Mouse (Mus musculus) MEL (cell line): ENCODE results near the gene Misp. TPM values are rescaled to one million over a fixed set of nuclear protein-coding genes. Genes with fewer than 3 reads are reported as not detected.

Experiments used
- DNase-seq: peaks from one replicate; pipeline ENCODE4 v3.0.0; 2011; ENCODE audit warnings: low read depth, low spot score
- H3K27ac ChIP-seq: 2 replicates; pipeline ENCODE4 v1.5.1; 2012; ENCODE audit warnings: low read depth, mild to moderate bottlenecking, control low read depth, low read length, moderate library complexity; ENCODE audit not compliant: control insufficient read depth
- H3K27me3 ChIP-seq, 2 experiments: fragments of 150-350 bp in 1 of 2; sonication (generic) in 1 of 2; 2 replicates each; pipeline ENCODE4 v1.6.1; 2012; ENCODE audit warnings: low read length in 2 of 2, mild to moderate bottlenecking in 2 of 2, improper control_type of control experiment in 1 of 2, moderate library complexity in 1 of 2; ENCODE audit not compliant: insufficient read depth in 2 of 2, control insufficient read depth in 1 of 2
- H3K36me3 ChIP-seq, 2 experiments: 2 replicates each; pipeline ENCODE4 v1.6.1; 2012 to 2014; ENCODE audit warnings: low read length in 2 of 2, improper control_type of control experiment in 1 of 2, inconsistent platforms in 1 of 2, mild to moderate bottlenecking in 1 of 2; ENCODE audit not compliant: insufficient read depth in 2 of 2, control insufficient read depth in 1 of 2
- H3K4me1 ChIP-seq, 2 experiments: fragments of 150-350 bp in 1 of 2; sonication (generic) in 1 of 2; 2 replicates each; pipeline ENCODE4 v1.6.1; 2012; ENCODE audit warnings: low read length in 2 of 2, improper control_type of control experiment in 1 of 2, mild to moderate bottlenecking in 1 of 2; ENCODE audit not compliant: insufficient read depth in 2 of 2, control insufficient read depth in 1 of 2
- H3K4me3 ChIP-seq, 2 experiments: fragments of 150-350 bp in 1 of 2; sonication (generic) in 1 of 2; 2 replicates each; pipeline ENCODE4 v1.5.1; 2012; ENCODE audit warnings: low read depth in 2 of 2, low read length in 2 of 2, mild to moderate bottlenecking in 2 of 2, moderate library complexity in 2 of 2, control low read depth in 1 of 2, improper control_type of control experiment in 1 of 2; ENCODE audit not compliant: control insufficient read depth in 1 of 2, insufficient read depth in 1 of 2
- H3K79me2 ChIP-seq: 2 replicates; pipeline ENCODE4 v1.6.1; 2012; ENCODE audit warnings: mild to moderate bottlenecking, low read length, moderate library complexity; ENCODE audit not compliant: control insufficient read depth, poor library complexity, insufficient read depth
- H3K9ac ChIP-seq: 2 replicates; pipeline ENCODE4 v1.6.1; 2012; ENCODE audit warnings: low read depth, mild to moderate bottlenecking, control low read depth, low read length, moderate library complexity; ENCODE audit not compliant: control insufficient read depth, poor library complexity, severe bottlenecking
- H3K9me3 ChIP-seq: fragments of 150-350 bp; sonication (generic); replicated peaks from 2 replicates; pipeline ENCODE4 v1.6.1; 2012; ENCODE audit warnings: mild to moderate bottlenecking, low read length, improper control_type of control experiment, moderate library complexity; ENCODE audit not compliant: insufficient read depth
- BHLHE40 ChIP-seq: IDR thresholded peaks from 2 replicates; pipeline ENCODE4 v1.6.1; 2012; ENCODE audit warnings: low read depth, mild to moderate bottlenecking, inconsistent platforms, low read length, improper control_type of control experiment, borderline replicate concordance
- CHD2 ChIP-seq: IDR thresholded peaks from 2 replicates; pipeline ENCODE4 v1.6.1; 2011; ENCODE audit warnings: low read length, improper control_type of control experiment
- CTCF ChIP-seq, 3 experiments: IDR thresholded peaks in 2 of 3; conservative IDR thresholded peaks in 1 of 3; 2 replicates each; pipeline ENCODE4 v1.5.1; 2011 to 2012; ENCODE audit warnings: low read length in 3 of 3, low read depth in 2 of 3, mild to moderate bottlenecking in 2 of 3, improper control_type of control experiment in 1 of 3, inconsistent platforms in 1 of 3, mixed read lengths in 1 of 3, moderate library complexity in 1 of 3; ENCODE audit not compliant: control insufficient read depth in 1 of 3, insufficient read depth in 1 of 3, poor library complexity in 1 of 3, severe bottlenecking in 1 of 3
- HCFC1 ChIP-seq: IDR thresholded peaks from 2 replicates; pipeline ENCODE4 v1.6.1; 2012; ENCODE audit warnings: low read depth, mild to moderate bottlenecking, inconsistent platforms, low read length, improper control_type of control experiment, moderate library complexity
- KAT2A ChIP-seq: conservative IDR thresholded peaks from 2 replicates; pipeline ENCODE4 v1.6.1; 2012; ENCODE audit warnings: low read depth, low read length, improper control_type of control experiment, inconsistent platforms
- MAX ChIP-seq: IDR thresholded peaks from 2 replicates; pipeline ENCODE4 v1.6.1; 2011; ENCODE audit warnings: low read length, improper control_type of control experiment
- MAZ ChIP-seq: IDR thresholded peaks from 2 replicates; pipeline ENCODE4 v1.6.1; 2012; ENCODE audit warnings: low read depth, mild to moderate bottlenecking, inconsistent platforms, low read length, improper control_type of control experiment
- MXI1 ChIP-seq: IDR thresholded peaks from 2 replicates; pipeline ENCODE4 v1.6.1; 2011; ENCODE audit warnings: mild to moderate bottlenecking, low read depth, low read length, improper control_type of control experiment
- MYC ChIP-seq: IDR thresholded peaks from 2 replicates; pipeline ENCODE4 v1.6.1; 2011; ENCODE audit warnings: low read depth, mild to moderate bottlenecking, low read length, improper control_type of control experiment, moderate library complexity
- NELFE ChIP-seq: IDR thresholded peaks from 2 replicates; pipeline ENCODE4 v1.6.1; 2011; ENCODE audit warnings: low read depth, low read length, improper control_type of control experiment
- RAD21 ChIP-seq: IDR thresholded peaks from 2 replicates; pipeline ENCODE4 v1.6.1; 2011; ENCODE audit warnings: mild to moderate bottlenecking, low read depth, low read length, improper control_type of control experiment
- RCOR1 ChIP-seq: IDR thresholded peaks from 2 replicates; pipeline ENCODE4 v1.6.1; 2012; ENCODE audit warnings: low read depth, mild to moderate bottlenecking, inconsistent platforms, low read length, improper control_type of control experiment
- SIN3A ChIP-seq: IDR thresholded peaks from 2 replicates; pipeline ENCODE4 v1.6.1; 2012; ENCODE audit warnings: low read length, improper control_type of control experiment, inconsistent platforms
- SMC3 ChIP-seq: IDR thresholded peaks from 2 replicates; pipeline ENCODE4 v1.6.1; 2011; ENCODE audit warnings: low read depth, low read length, improper control_type of control experiment
- TCF12 ChIP-seq: IDR thresholded peaks from 2 replicates; pipeline ENCODE4 v1.6.1; 2014; ENCODE audit warnings: low read depth, mild to moderate bottlenecking, inconsistent platforms, low read length, improper control_type of control experiment, moderate library complexity
- UBTF ChIP-seq: IDR thresholded peaks from 2 replicates; pipeline ENCODE4 v1.6.1; 2012; ENCODE audit warnings: low read depth, mild to moderate bottlenecking, inconsistent platforms, low read length, improper control_type of control experiment, moderate library complexity, borderline replicate concordance; ENCODE audit not compliant: insufficient read depth
- ZC3H11A ChIP-seq: IDR thresholded peaks from 2 replicates; pipeline ENCODE4 v1.6.1; 2012; ENCODE audit warnings: low read depth, mild to moderate bottlenecking, inconsistent platforms, low read length, improper control_type of control experiment
- polyA plus RNA-seq, 2 experiments: library from polyadenylated mRNA; stranded (reverse) in 1 of 2; unstranded in 1 of 2; fragments of >175 nt in 1 of 2; fragments of >200 nt in 1 of 2; gene quantifications; 2 replicates each; pipeline versions ENCODE4 v1.2.1 to v1.2.4; 2012; ENCODE audit warnings: low replicate concordance in 2 of 2, low read depth in 1 of 2; ENCODE audit not compliant: insufficient read length in 2 of 2, insufficient read depth in 1 of 2, missing spikeins in 1 of 2
- total RNA-seq: library from RNA; depleted of rRNA; stranded (reverse); fragments of 300-350 nt; gene quantifications from 2 replicates; pipeline ENCODE4 v1.2.3, GENCODE M21; 2012

Misp gene
- total and polyA plus RNA-seq, 3 experiments = not detected

DNA sequence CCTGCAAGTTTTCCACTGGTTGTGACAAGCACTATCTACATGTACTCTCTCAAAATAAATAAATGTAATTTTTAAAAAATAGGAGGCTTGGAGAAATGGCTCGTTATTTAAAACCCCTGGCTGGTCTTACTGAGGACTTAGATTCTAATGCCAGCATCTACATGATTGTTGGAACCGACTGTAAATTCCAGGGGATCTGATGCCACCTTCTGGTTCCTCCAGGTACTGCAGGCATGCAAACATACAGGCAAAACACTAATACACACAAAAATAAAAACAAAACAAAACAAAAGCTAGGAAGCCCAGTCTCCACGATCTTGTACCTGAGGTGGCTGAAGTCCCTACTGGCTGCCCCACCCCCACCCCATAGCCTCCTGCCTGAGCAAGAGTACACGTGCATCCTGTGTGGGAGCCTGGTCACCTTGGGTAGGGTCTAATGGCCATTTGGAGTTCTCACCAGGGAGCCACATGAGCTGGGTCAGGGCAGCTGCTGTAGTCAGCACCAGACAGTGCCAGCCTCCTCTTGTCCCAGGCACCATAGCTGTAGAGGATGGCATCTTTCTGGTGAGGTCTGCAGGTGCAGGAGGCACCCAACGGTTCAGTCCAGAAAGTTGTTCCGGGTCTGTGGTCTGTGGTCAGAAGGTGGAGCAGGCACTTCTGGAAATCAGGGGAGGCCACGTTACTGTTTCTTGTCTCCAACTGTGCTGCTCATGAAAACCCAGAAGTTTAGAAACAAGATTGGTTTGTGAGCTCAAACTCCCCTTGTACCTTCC, 32.2 kb upstream of the Misp start:
- Histone ChIP-seq H3K79me2 (no peaks in the 10 kb centered on the region), H3K4me3 (peak overlapping the region in 1 of 2 experiments; percentile 29; a peak in 2 of 4 replicates), H3K9ac (peak overlapping the region; percentile 42), H3K4me1 (peaks cover 0 to 10% of the 10 kb centered on the region in 2 experiments; a peak in 3 of 4 replicates), H3K36me3 (no peaks in the 10 kb centered on the region; a peak in 1 of 4 replicates), H3K27ac (no peak overlapping the region; the same call in 1 of the 2 replicates), H3K27me3 (no peaks in the 10 kb centered on the region)
- DNase-seq = peak; percentile 83
- TF ChIP-seq CTCF (IDR thresholded peaks at IDR 0.05 in 2 of 3, conservative IDR thresholded peaks at IDR 0.05 in 1 of 3; ENCODE audit: control insufficient read depth in 1 of 3, insufficient read depth in 1 of 3, low read depth in 2 of 3, low read length in 3 of 3, poor library complexity in 1 of 3, severe bottlenecking in 1 of 3) = peak; percentile 66 to 96 (median 90)
- no peak for TF ChIP-seq RCOR1
- TF ChIP-seq TCF12 = 0 out of 2 replicates have a peak, but pooled peaks have one; percentile 9
- no peak for TF ChIP-seq MAX
- no peak for TF ChIP-seq UBTF
- TF ChIP-seq MXI1 = peak; percentile 41; the same call in 1 of the 2 replicates
- TF ChIP-seq RAD21 = peak; percentile 85
- TF ChIP-seq SIN3A = peak; percentile 52; the same call in 1 of the 2 replicates
- 0 out of 2 replicates have a peak, but pooled peaks have one; percentile 21 for TF ChIP-seq HCFC1
- peak; percentile 9; the same call in 1 of the 2 replicates for TF ChIP-seq BHLHE40
- peak; percentile 81 for TF ChIP-seq SMC3
- TF ChIP-seq ZC3H11A = peak; percentile 69
- TF ChIP-seq, all 39 proteins: peak for 9
- H3K9me3 ChIP-seq = no peaks in the 10 kb centered on the region

GRCm38 (mm10) chr10:79789581-79789980, 31.2 kb upstream of the Misp start:
- Histone ChIP-seq H3K79me2 (no peaks in the 10 kb centered on the region), H3K36me3 (peaks cover 0 to 4% of the 10 kb centered on the region in 2 experiments; a peak in 1 of 4 replicates), H3K9ac (no peak overlapping the region), H3K4me1 (peaks cover 0 to 10% of the 10 kb centered on the region in 2 experiments; a peak in 3 of 4 replicates), H3K4me3 (no peak overlapping the region), H3K27me3 (no peaks in the 10 kb centered on the region), H3K27ac (no peak overlapping the region), H3K9me3 (no peaks in the 10 kb centered on the region)
- TF ChIP-seq HCFC1 (no peak), KAT2A (no peak), CHD2 (no peak), MYC (no peak), NELFE (no peak), RCOR1 (no peak), MAZ (no peak), CTCF (IDR thresholded peaks at IDR 0.05 in 2 of 3, conservative IDR thresholded peaks at IDR 0.05 in 1 of 3; ENCODE audit: control insufficient read depth in 1 of 3, insufficient read depth in 1 of 3, low read depth in 2 of 3, low read length in 3 of 3, poor library complexity in 1 of 3, severe bottlenecking in 1 of 3) (no peak)
- DNase-seq = no peak
